Mouse (Mus musculus) frontal cortex, adult (tissue): ENCODE measurements around the gene Slc23a3.

Source experiments
- ATAC-seq: cut with Nextera tagmentation; 2 replicates; pipeline ENCODE4 v1.9.2; 2017; ENCODE audit warnings: mild to moderate bottlenecking, moderate library complexity, mixed read lengths; ENCODE audit not compliant: low TSS enrichment

The Slc23a3 gene

GRCm38 (mm10) chr1:75133421-75134207 is at the start of gene Slc23a3:
TSS of gene Slc23a3 (minus strand) at chr1:75133890.
- ATAC-seq = 0 out of 2 replicates have a peak, but pooled peaks have one; percentile 4

DNA sequence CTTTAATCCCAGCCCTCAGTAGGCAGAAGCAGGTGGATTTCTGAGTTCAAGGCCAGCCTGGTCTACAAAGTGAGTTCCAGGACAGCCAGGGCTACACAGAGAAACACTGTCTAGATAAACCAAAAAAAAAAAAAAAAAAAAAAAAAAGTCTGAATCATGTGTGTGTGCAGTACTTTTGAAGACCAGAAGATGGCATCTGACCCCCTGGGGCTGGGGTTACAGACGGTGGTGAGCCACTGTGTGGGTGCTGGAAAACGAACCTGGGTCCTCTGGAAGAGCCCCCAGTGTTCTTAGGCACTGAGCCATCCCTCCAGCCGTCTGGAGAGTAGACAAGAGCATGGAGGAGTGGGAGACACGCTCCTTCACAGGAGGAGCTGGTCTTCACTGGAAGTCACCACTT is 48.5 kb upstream of the Slc23a3 start:
- no peak for ATAC-seq

- ATAC-seq = no peak
Measured at GRCm38 (mm10) chr1:75181377-75181870, 47.7 kb upstream of the Slc23a3 start.

DNA sequence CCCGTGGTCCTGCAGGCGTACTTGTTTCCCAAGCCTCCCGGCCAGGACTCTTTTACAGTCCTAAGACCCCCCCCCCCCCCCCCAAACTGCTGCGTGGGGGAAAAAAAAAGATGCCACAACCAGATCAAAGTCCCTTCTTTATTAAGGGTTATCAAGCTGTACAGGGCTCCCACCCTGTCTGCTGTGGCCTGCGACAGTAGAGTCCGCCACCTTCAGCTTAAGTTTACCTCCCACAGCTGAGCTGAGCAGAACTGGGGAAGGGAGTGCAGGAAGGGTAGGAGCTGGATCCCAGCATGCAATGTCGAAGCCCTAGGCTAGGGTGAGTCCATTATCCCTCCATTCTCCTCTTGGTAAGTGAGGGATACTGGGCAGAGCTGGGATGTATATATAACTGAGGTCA is 47.1 kb upstream of the Slc23a3 start:
- no peak for ATAC-seq

DNA sequence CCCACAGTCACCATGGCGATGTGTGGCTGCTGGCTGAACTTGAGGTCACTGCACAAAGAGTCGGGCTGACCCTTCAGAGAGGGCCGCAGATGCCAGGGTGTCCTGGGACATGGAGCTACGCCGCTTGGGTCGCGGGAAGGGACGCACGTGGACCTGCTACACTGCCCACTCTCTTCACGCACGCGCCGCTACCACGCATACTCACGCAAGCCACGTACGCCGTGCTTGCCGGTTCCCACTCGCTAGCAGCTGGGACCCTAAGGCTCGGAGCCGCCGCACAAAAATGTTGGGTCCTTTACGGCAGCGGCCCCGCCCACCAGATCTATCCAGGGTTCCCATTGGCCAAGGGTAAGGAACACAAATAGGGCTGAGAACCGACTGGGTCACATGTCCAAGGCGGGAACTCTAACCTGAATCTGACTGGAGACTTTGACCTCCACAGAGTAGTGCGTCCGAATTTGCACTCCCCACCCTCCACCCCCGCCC is 46.5 kb upstream of the Slc23a3 start, which contains the start of gene Abcb6:
Gene Abcb6 (minus strand): TSS at position 288 of the 486 bp plus-strand sequence.
- peak; percentile 92 for ATAC-seq

GRCm38 (mm10) chr1:75179334-75180104 is 45.8 kb upstream of the Slc23a3 start:
- peak; percentile 13; the same call in 1 of the 2 replicates for ATAC-seq

- ATAC-seq = peak; percentile 94
Measured at GRCm38 (mm10) chr1:75168472-75169464, 35.1 kb upstream of the Slc23a3 start, which contains the start of gene Zfand2b. TSS of gene Zfand2b (plus strand) at chr1:75168646.

- ATAC-seq = peak; percentile 22; the same call in 1 of the 2 replicates
Measured at GRCm38 (mm10) chr1:75168093-75168471, 34.4 kb upstream of the Slc23a3 start.

DNA sequence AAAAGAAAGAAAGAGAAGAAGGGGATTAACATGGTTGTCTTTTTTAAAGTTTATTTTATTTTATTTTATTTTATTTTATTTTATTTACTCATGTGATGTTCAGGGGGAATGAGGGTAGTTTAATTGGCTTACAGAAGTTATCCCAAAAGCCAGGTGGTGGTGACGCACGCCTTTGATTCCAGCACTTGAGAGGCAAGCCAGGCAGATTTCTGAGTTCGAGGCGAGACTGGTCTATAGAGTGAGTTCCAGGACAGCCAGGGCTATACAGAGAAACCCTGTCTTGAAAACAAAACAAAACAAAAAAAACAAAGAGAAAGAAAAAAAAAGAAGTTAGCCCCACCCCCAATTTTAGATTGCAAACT is 26.5 kb upstream of the Slc23a3 start:
- no peak for ATAC-seq

- no peak for ATAC-seq
Measured at GRCm38 (mm10) chr1:75159540-75160255, 26.0 kb upstream of the Slc23a3 start.

DNA sequence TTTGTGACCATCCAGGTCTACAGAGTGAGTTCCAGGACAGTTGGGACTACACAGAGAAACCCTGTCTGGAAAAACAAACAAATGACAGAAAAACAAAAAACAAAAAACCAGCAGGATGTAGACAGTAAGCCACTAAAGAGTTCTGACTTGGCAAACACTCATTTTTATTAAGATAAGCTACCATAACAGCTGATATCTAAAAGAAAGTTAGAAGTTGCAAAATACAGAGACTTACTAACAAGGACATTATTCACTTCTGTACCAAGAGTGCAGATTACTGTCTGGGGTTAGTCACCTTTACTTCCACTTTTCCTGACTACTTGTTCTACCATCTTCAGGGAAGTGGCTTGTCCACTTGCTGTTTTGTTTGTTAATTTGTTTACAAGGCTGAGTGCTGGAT is 25.3 kb upstream of the Slc23a3 start:
- ATAC-seq = no peak

DNA sequence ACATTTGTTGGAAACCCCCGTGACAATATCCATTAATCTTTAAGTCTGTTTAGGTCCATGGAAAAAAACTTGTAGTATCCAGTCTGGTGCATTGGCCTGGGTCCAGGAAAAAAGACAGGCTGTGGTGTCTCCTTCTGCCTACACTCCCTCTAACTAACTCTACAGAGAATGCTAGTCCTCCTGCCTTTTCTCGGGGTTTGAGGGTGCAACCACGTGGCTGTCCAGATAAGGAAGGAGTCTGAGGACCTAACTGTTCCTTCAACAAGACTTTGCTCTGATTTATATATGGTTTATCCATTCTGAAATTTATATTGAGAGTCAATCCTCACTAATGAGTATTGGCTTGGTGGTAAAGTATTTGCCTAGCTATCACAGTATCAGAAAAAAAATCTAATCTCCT is 22.1 kb upstream of the Slc23a3 start:
- ATAC-seq = no peak

- ATAC-seq = no peak
Measured at GRCm38 (mm10) chr1:75148727-75149126, 15.0 kb upstream of the Slc23a3 start.

- no peak for ATAC-seq
Measured at GRCm38 (mm10) chr1:75147411-75148135, 13.9 kb upstream of the Slc23a3 start.

- ATAC-seq = no peak
Measured at GRCm38 (mm10) chr1:75145589-75145988, 11.9 kb upstream of the Slc23a3 start.

DNA sequence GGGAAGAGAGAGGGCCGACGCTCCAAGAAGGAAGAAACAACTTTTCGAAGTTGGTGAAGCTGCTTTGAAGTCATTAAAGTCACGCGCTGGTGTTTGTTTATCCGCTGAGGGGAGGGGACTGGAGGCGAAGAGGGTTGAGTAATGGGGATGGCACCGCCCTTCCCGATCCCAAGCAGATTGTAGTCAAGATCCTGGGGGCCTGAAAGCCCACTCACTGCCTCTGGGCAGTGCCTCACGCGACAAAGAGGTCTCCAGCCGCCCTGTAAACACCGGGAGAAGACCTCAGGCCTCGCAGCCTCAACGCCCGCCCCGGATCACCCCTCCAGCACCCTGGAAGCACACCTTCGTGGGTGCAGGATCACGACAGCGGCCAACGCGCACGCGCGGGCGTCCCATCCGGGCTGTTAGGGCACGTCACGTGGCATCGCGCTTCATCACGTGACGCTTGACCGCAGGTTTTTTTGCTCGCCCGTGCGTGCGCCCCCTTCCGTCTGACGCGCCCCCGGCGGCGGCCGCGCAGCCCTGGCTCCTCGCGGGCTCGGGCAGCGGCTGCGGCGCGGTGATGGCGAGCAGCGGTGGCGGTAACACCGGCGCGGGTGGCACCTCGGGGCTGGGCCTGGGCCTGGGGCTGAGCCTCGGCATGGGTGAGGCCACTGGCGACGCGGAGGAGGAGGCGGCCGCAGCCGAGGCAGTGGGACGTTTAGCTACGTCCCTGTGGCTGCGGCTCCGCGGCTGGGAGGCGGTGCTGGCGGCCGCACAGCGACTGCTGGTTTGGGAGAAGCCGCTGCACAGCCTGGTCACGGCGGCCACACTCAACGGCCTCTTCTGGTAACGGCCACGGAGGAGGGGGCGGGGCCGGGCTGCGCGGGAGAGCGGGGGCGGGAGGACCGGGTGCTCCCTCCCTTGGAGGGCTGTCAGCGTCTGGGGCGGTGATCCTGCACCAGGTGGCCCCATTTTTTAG is 8.9 kb upstream of the Slc23a3 start, which contains the start of the genes Cnppd1 and Retreg2:
Gene Cnppd1 (minus strand): TSS at position 411 of the 961 bp plus-strand sequence.
Gene Retreg2 (plus strand): TSS at position 478 of the 961 bp plus-strand sequence.
- ATAC-seq = peak; percentile 78

GRCm38 (mm10) chr1:75141486-75142190 is 7.9 kb upstream of the Slc23a3 start:
- ATAC-seq = peak; percentile 51
